Mouse (Mus musculus): ENCODE data around the gene Zfp57.

GRCm38 (mm10) chr17:36972791-36973190 lies 28.2 kb upstream of the Zfp57 start:
- TF ChIP-seq MAX (IDR thresholded peaks at IDR 0.05; ENCODE audit: low read length) (no peak), CTCF (IDR thresholded peaks at IDR 0.05 in 2 of 3, conservative IDR thresholded peaks at IDR 0.05 in 1 of 3; ENCODE audit: control insufficient read depth in 1 of 3, insufficient read depth in 1 of 3, low read depth in 2 of 3, low read length in 3 of 3, poor library complexity in 1 of 3, severe bottlenecking in 1 of 3) (no peak), SIN3A (IDR thresholded peaks at IDR 0.05; ENCODE audit: low read length) (no peak), EP300 (IDR thresholded peaks at IDR 0.05; ENCODE audit: low read depth in 1 of 2, low read length in 2 of 2) (no peak), RCOR1 (IDR thresholded peaks at IDR 0.05; ENCODE audit: low read depth, low read length) (no peak), ZNF384 (IDR thresholded peaks at IDR 0.05; ENCODE audit: low read depth, low read length) (no peak), POLR2A (IDR thresholded peaks at IDR 0.05; ENCODE audit: control insufficient read depth in 1 of 2, insufficient read depth in 1 of 2, low read depth in 1 of 2, low read length in 2 of 2, poor library complexity in 1 of 2) (no peak), GATA1 (IDR thresholded peaks at IDR 0.05; ENCODE audit: low read depth, low read length) (no peak)

All from MEL (cell line).